Mouse (Mus musculus) embryonic facial prominence, embryonic 14.5 days (tissue): ENCODE measurements around the gene Phykpl. TPM values are rescaled to one million over a fixed set of nuclear protein-coding genes. Genes with fewer than 3 reads are reported as not detected.

Source experiments
- ATAC-seq: fragments of 200-750 bp; cut with Nextera tagmentation; 2 replicates; pipeline ENCODE4 v1.8.0; 2017; ENCODE audit warnings: low read depth, moderate number of reproducible peaks, moderate TSS enrichment
- DNase-seq: peaks from one replicate; pipeline ENCODE4 v3.0.0-alpha.2; 2015; ENCODE audit warnings: low spot score
- H3K27ac ChIP-seq: fragments of 300-500 bp; sonication (generic); replicated peaks from 2 replicates; pipeline ENCODE4 v1.5.1; 2014; ENCODE audit warnings: low read depth, mild to moderate bottlenecking, low read length, moderate library complexity
- H3K27me3 ChIP-seq: fragments of 300-500 bp; sonication (generic); replicated peaks from 2 replicates; pipeline ENCODE4 v1.6.1; 2014; ENCODE audit warnings: low read length; ENCODE audit not compliant: control insufficient read depth, insufficient read depth
- H3K36me3 ChIP-seq: fragments of 300-500 bp; sonication (generic); 2 replicates; pipeline ENCODE4 v1.6.1; 2014; ENCODE audit warnings: low read length, mixed read lengths; ENCODE audit not compliant: control insufficient read depth, insufficient read depth
- H3K4me1 ChIP-seq: fragments of 300-500 bp; sonication (generic); 2 replicates; pipeline ENCODE4 v1.6.1; 2014; ENCODE audit warnings: antibody characterized with exemption, low read length; ENCODE audit not compliant: control insufficient read depth, insufficient read depth
- H3K4me2 ChIP-seq: fragments of 300-500 bp; sonication (generic); 2 replicates; pipeline ENCODE4 v1.6.1; 2014; ENCODE audit warnings: low read depth, mild to moderate bottlenecking, low read length, moderate library complexity, mixed read lengths
- H3K4me3 ChIP-seq: fragments of 300-500 bp; sonication (generic); 2 replicates; pipeline ENCODE4 v1.5.1; 2014; ENCODE audit warnings: low read depth, mild to moderate bottlenecking, low read length
- H3K9ac ChIP-seq: fragments of 300-500 bp; sonication (generic); 2 replicates; pipeline ENCODE4 v1.6.1; 2014; ENCODE audit warnings: low read depth, mild to moderate bottlenecking, low read length, moderate library complexity, mixed read lengths
- H3K9me3 ChIP-seq: fragments of 300-500 bp; sonication (generic); 2 replicates; pipeline ENCODE4 v1.6.1; 2016; ENCODE audit warnings: low read length; ENCODE audit not compliant: control insufficient read depth
- WGBS: fragments of 180-500 bp; shearing (Covaris S2); extraction: QIAGEN DNeasy Blood & Tissue Kit; methylation state at CpG from one replicate; pipeline ENCODE4 v1.1.7; 2014; 5-methylcytosine and 5-hydroxymethylcytosine counted together
- polyA plus RNA-seq: library from polyadenylated mRNA; unstranded; fragments of >200 nt; fragmentation: Nextera tagmentation; extraction: Ambion mirVana; gene quantifications from 2 replicates; pipeline ENCODE4 v1.2.1, GENCODE M21; 2014

The Phykpl gene
- polyA plus RNA-seq, 1 experiment from 2014 or later = 15.2 TPM

- 80% methylated on average over 7 of the region's 7 CpGs for WGBS
- DNase-seq (no peak), ATAC-seq (no peak)
- H3K4me1 ChIP-seq = peaks cover 20% of the 10 kb centered on the region; the same call in 1 of the 2 replicates
- no peaks in the 10 kb centered on the region for H3K9me3 ChIP-seq
- H3K27me3 ChIP-seq = no peaks in the 10 kb centered on the region
- no peak overlapping the region for H3K27ac ChIP-seq
- H3K4me2 ChIP-seq = no peak overlapping the region
- peaks cover 24% of the 10 kb centered on the region; the same call in 1 of the 2 replicates for H3K36me3 ChIP-seq
- H3K9ac ChIP-seq = no peak overlapping the region
- no peak overlapping the region for H3K4me3 ChIP-seq
Measured at GRCm38 (mm10) chr11:51646245-51646644, 61.7 kb downstream of the Phykpl start.

- no peaks in the 10 kb centered on the region for H3K9me3 ChIP-seq
- no peaks in the 10 kb centered on the region for H3K27me3 ChIP-seq
- H3K9ac ChIP-seq = no peak overlapping the region
- no peak overlapping the region for H3K4me3 ChIP-seq
- peak overlapping the region; percentile 95 for H3K4me2 ChIP-seq
- 54% methylated on average over 14 of the region's 15 CpGs for WGBS
- peaks cover 21% of the 10 kb centered on the region; the same call in 1 of the 2 replicates for H3K36me3 ChIP-seq
- H3K27ac ChIP-seq = 0 out of 2 replicates have a peak overlapping the region, but pooled peaks have one; percentile 17
- H3K4me1 ChIP-seq = peaks cover 20% of the 10 kb centered on the region; the same call in 1 of the 2 replicates
- ATAC-seq = no peak
- DNase-seq = peak; percentile 23
Measured at GRCm38 (mm10) chr11:51646751-51647667, 62.5 kb downstream of the Phykpl start.

GRCm38 (mm10) chr11:51648566-51648965, 64.0 kb downstream of the Phykpl start:
- H3K36me3 ChIP-seq = peaks cover 9% of the 10 kb centered on the region; the same call in 1 of the 2 replicates

GRCm38 (mm10) chr11:51649111-51649888, 64.7 kb downstream of the Phykpl start:
- Histone ChIP-seq H3K4me1 (peaks cover 16% of the 10 kb centered on the region; the same call in 1 of the 2 replicates), H3K27ac (peak overlapping the region; percentile 71), H3K27me3 (no peaks in the 10 kb centered on the region), H3K36me3 (0 out of 2 replicates have a peak, but pooled peaks cover 7% of the 10 kb centered on the region), H3K4me2 (peak overlapping the region; percentile 95), H3K4me3 (peak overlapping the region; percentile 68), H3K9me3 (no peaks in the 10 kb centered on the region), H3K9ac (peak overlapping the region; percentile 79)
- 24% methylated on average over 10 of the region's 11 CpGs for WGBS
- ATAC-seq = peak; percentile 34; the same call in 1 of the 2 replicates
- peak; percentile 63 for DNase-seq

More at GRCm38 (mm10) chr11:51648566-51648965, 64.0 kb downstream of the Phykpl start:
- H3K9me3 ChIP-seq = no peaks in the 10 kb centered on the region
- H3K4me1 ChIP-seq = peaks cover 16% of the 10 kb centered on the region; the same call in 1 of the 2 replicates
- peak overlapping the region; percentile 68 for H3K4me3 ChIP-seq
- H3K27ac ChIP-seq = peak overlapping the region; percentile 71
- H3K4me2 ChIP-seq = peak overlapping the region; percentile 95
- peak; percentile 63 for DNase-seq
- no peaks in the 10 kb centered on the region for H3K27me3 ChIP-seq
- 0 out of 2 replicates have a peak, but pooled peaks have one; percentile 32 for ATAC-seq
- 24% methylated on average over 3 of the region's 3 CpGs for WGBS
- peak overlapping the region; percentile 79 for H3K9ac ChIP-seq

GRCm38 (mm10) chr11:51649889-51650199, 65.3 kb downstream of the Phykpl start:
- Histone ChIP-seq H3K9me3 (no peaks in the 10 kb centered on the region), H3K4me2 (peak overlapping the region; percentile 95), H3K4me1 (peaks cover 19% of the 10 kb centered on the region; the same call in 1 of the 2 replicates), H3K36me3 (0 out of 2 replicates have a peak, but pooled peaks cover 6% of the 10 kb centered on the region), H3K27ac (peak overlapping the region; percentile 30), H3K4me3 (peak overlapping the region; percentile 68), H3K9ac (peak overlapping the region; percentile 79), H3K27me3 (no peaks in the 10 kb centered on the region)
- no peak for ATAC-seq
- peak; percentile 52 for DNase-seq
- WGBS = 4% methylated on average over 7 of the region's 7 CpGs

- no peaks in the 10 kb centered on the region for H3K9me3 ChIP-seq
- H3K27me3 ChIP-seq = no peaks in the 10 kb centered on the region
- peaks cover 19% of the 10 kb centered on the region; the same call in 1 of the 2 replicates for H3K4me1 ChIP-seq
- peak overlapping the region; percentile 95 for H3K4me2 ChIP-seq
- peak overlapping the region; percentile 68 for H3K4me3 ChIP-seq
- H3K9ac ChIP-seq = peak overlapping the region; percentile 79
- H3K27ac ChIP-seq = peak overlapping the region; percentile 30
- ATAC-seq (peak; percentile 10; the same call in 1 of the 2 replicates), DNase-seq (no peak)
- H3K36me3 ChIP-seq = 0 out of 2 replicates have a peak, but pooled peaks cover 6% of the 10 kb centered on the region
- 7% methylated on average over 7 of the region's 30 CpGs for WGBS
Measured at GRCm38 (mm10) chr11:51650261-51650660, 65.7 kb downstream of the Phykpl start.

- no peaks in the 10 kb centered on the region for H3K27me3 ChIP-seq
- H3K36me3 ChIP-seq = 0 out of 2 replicates have a peak, but pooled peaks cover under 1% of the 10 kb centered on the region
- DNase-seq (peak; percentile 71), ATAC-seq (peak; percentile 75)
- H3K4me1 ChIP-seq = peaks cover 19% of the 10 kb centered on the region; the same call in 1 of the 2 replicates
- H3K4me3 ChIP-seq = peak within 1 kb of the TSS; percentile 68
- peak within 1 kb of the TSS; percentile 79 for H3K9ac ChIP-seq
- H3K4me2 ChIP-seq = peak within 1 kb of the TSS; percentile 95
- H3K9me3 ChIP-seq = no peaks in the 10 kb centered on the region
- peak within 1 kb of the TSS; percentile 30 for H3K27ac ChIP-seq
- WGBS = 2% methylated on average over 35 of the region's 70 CpGs
Measured at GRCm38 (mm10) chr11:51650691-51651515, 66.3 kb downstream of the Phykpl start, which contains the start of the genes N4bp3 and D930048N14Rik. Gene N4bp3, minus strand, starts transcription at chr11:51650842. Gene D930048N14Rik, plus strand, starts transcription at chr11:51650954.
